Mouse (Mus musculus): Measurements from ENCODE around the gene Gpc5. TPM values are rescaled to one million over a fixed set of nuclear protein-coding genes. Genes with fewer than 3 reads are reported as not detected.
"Not testable (repeated sequence)": the region's sequence is repeated elsewhere in the genome, so short reads cannot be mapped to it uniquely, and the experiment has no call there.

Gene Gpc5
- polyA plus RNA-seq, 1 experiment: not detected

DNA sequence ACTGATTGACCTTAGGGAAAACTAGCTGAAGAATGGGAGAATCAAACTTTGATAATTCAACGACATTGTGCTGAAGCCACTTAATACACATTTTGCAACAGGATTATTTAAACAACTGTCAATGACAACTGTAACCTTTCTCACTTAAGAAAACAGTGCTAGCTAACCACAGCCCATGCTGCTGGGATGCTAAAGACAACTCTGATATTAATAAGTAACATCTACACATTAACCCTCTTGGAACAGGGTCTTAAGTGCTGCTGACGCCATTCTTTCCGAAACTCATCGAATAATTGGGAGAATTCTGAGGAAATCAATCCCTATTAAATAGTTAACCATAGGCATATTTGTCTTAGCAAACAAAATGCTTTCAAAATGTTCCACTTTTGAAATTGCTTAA, 39.6 kb upstream of the Gpc5 start:
- no peak for TF ChIP-seq POLR2A (IDR thresholded peaks at IDR 0.05; ENCODE audit: low read depth, low read length)
- TF ChIP-seq CTCF (IDR thresholded peaks at IDR 0.05; ENCODE audit: borderline replicate concordance, insufficient read depth, low read length): no peak
- Histone ChIP-seq H3K27ac (ENCODE audit: insufficient read depth, low read length) (no peak overlapping the region), H3K4me1 (ENCODE audit: control insufficient read depth, insufficient read depth, low read length) (no peaks in the 10 kb centered on the region), H3K4me3 (ENCODE audit: insufficient read depth, low read length) (no peak overlapping the region)

- Histone ChIP-seq H3K27ac (ENCODE audit: insufficient read depth, low read length) (no peak overlapping the region), H3K4me3 (ENCODE audit: insufficient read depth, low read length) (no peak overlapping the region), H3K4me1 (ENCODE audit: control insufficient read depth, insufficient read depth, low read length) (no peaks in the 10 kb centered on the region)
- TF ChIP-seq CTCF (IDR thresholded peaks at IDR 0.05; ENCODE audit: borderline replicate concordance, insufficient read depth, low read length) (no peak), POLR2A (IDR thresholded peaks at IDR 0.05; ENCODE audit: low read depth, low read length) (no peak)
Measured at GRCm38 (mm10) chr14:115054252-115054651, 37.8 kb upstream of the Gpc5 start.

DNA sequence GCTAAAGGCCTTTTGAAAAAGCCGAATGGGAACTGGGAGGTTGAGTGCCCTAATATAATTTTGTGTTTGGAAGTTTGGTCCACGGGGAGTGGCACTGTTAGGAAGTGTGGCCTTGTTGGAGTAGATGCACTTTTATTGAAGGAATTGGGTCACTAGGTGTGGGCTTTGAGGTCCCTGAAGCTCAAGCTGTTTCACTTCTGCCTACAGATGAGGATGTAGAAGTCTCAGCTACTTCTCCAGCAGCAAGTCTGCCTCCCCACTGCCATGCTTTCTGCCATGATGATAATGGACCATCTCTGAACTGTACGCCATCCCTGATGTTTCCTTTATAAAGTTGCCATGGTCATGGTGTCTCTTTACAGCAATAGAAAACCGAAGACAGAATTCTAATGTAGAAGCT, 34.5 kb upstream of the Gpc5 start:
- Histone ChIP-seq H3K4me1 (ENCODE audit: control insufficient read depth, insufficient read depth, low read length) (no peaks in the 10 kb centered on the region), H3K27ac (ENCODE audit: insufficient read depth, low read length) (no peak overlapping the region), H3K4me3 (ENCODE audit: insufficient read depth, low read length) (no peak overlapping the region)
- no peak for TF ChIP-seq CTCF (IDR thresholded peaks at IDR 0.05; ENCODE audit: borderline replicate concordance, insufficient read depth, low read length)
- TF ChIP-seq POLR2A (IDR thresholded peaks at IDR 0.05; ENCODE audit: low read depth, low read length): no peak

- H3K4me3 ChIP-seq (ENCODE audit: insufficient read depth, low read length); H3K4me1 ChIP-seq (ENCODE audit: control insufficient read depth, insufficient read depth, low read length): not testable (repeated sequence)
Measured at GRCm38 (mm10) chr14:115066164-115066563, 25.9 kb upstream of the Gpc5 start.

GRCm38 (mm10) chr14:115070534-115070933, 21.5 kb upstream of the Gpc5 start:
- no peaks in the 10 kb centered on the region for H3K4me1 ChIP-seq (ENCODE audit: control insufficient read depth, insufficient read depth, low read length)
- TF ChIP-seq POLR2A (IDR thresholded peaks at IDR 0.05; ENCODE audit: low read depth, low read length) (no peak), CTCF (IDR thresholded peaks at IDR 0.05; ENCODE audit: borderline replicate concordance, insufficient read depth, low read length) (peak; percentile 66)
- H3K27ac ChIP-seq (ENCODE audit: insufficient read depth, low read length): no peak overlapping the region
- no peak overlapping the region for H3K4me3 ChIP-seq (ENCODE audit: insufficient read depth, low read length)

More at GRCm38 (mm10) chr14:115066164-115066563, 25.9 kb upstream of the Gpc5 start:
- H3K27ac ChIP-seq (ENCODE audit: insufficient read depth, low read length): not testable (repeated sequence)

DNA sequence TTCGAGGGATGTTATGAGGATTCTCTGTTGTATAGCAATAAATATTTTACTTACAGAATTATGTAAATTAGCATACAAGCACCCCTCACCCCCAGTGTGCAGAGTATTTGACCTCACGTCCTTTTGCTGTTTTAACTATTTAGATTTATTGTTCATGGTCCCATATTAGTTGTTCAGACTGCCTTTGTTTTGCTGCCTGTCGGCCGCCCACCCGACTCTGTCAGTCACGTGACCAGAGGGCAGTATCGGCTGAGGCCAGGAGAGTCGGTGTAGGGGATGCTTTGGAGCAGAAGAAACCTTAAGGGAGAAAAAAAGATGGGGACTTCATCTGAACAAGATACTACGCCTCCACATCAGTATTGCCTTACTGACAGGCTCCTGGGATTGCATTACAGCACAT, 14.7 kb upstream of the Gpc5 start:
- H3K4me1 ChIP-seq (ENCODE audit: control insufficient read depth, insufficient read depth, low read length): peaks cover 5% of the 10 kb centered on the region
- no peak overlapping the region for H3K27ac ChIP-seq (ENCODE audit: insufficient read depth, low read length)
- H3K4me3 ChIP-seq (ENCODE audit: insufficient read depth, low read length): no peak overlapping the region
- TF ChIP-seq CTCF (IDR thresholded peaks at IDR 0.05; ENCODE audit: borderline replicate concordance, insufficient read depth, low read length): no peak
- no peak for TF ChIP-seq POLR2A (IDR thresholded peaks at IDR 0.05; ENCODE audit: low read depth, low read length)

- H3K27ac ChIP-seq (ENCODE audit: insufficient read depth, low read length): no peak overlapping the region
- no peak for TF ChIP-seq POLR2A (IDR thresholded peaks at IDR 0.05; ENCODE audit: low read depth, low read length)
- TF ChIP-seq CTCF (IDR thresholded peaks at IDR 0.05; ENCODE audit: borderline replicate concordance, insufficient read depth, low read length): no peak
- H3K4me3 ChIP-seq (ENCODE audit: insufficient read depth, low read length): no peak overlapping the region
- peaks cover 5% of the 10 kb centered on the region for H3K4me1 ChIP-seq (ENCODE audit: control insufficient read depth, insufficient read depth, low read length)
Measured at GRCm38 (mm10) chr14:115078064-115078463, 14.0 kb upstream of the Gpc5 start.

GRCm38 (mm10) chr14:115081728-115082502, 10.1 kb upstream of the Gpc5 start:
- TF ChIP-seq POLR2A (IDR thresholded peaks at IDR 0.05; ENCODE audit: low read depth, low read length) (no peak), CTCF (IDR thresholded peaks at IDR 0.05; ENCODE audit: borderline replicate concordance, insufficient read depth, low read length) (no peak)
- Histone ChIP-seq H3K4me3 (ENCODE audit: insufficient read depth, low read length) (no peak overlapping the region), H3K4me1 (ENCODE audit: control insufficient read depth, insufficient read depth, low read length) (peaks cover 5% of the 10 kb centered on the region), H3K27ac (ENCODE audit: insufficient read depth, low read length) (no peak overlapping the region)

- H3K4me3 ChIP-seq (ENCODE audit: insufficient read depth, low read length): no peak overlapping the region
- TF ChIP-seq POLR2A (IDR thresholded peaks at IDR 0.05; ENCODE audit: low read depth, low read length) (no peak), CTCF (IDR thresholded peaks at IDR 0.05; ENCODE audit: borderline replicate concordance, insufficient read depth, low read length) (no peak)
- no peaks in the 10 kb centered on the region for H3K4me1 ChIP-seq (ENCODE audit: control insufficient read depth, insufficient read depth, low read length)
- no peak overlapping the region for H3K27ac ChIP-seq (ENCODE audit: insufficient read depth, low read length)
Measured at GRCm38 (mm10) chr14:115090516-115090915, 1.5 kb upstream of the Gpc5 start.

DNA sequence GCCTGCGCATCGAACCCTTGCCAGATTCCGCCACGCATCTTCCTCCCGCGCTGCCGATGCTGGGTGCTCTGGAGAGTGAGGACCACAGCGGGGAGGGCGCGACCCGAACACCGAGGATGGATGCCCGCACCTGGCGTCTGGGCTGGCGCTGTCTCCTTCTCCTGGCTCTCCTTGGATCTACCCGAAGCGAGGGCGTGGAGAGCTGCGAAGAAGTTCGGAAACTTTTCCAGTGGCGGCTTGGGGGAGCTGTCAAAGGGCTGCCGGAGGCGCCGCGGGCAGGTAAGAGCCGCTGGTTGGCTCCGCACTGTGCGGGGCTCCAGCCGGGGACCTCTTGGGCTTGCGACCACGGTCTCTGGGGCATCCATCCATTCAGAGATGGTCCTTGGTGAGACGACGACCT, 495 bp downstream of the Gpc5 start:
- peak overlapping the region; percentile 49 for H3K4me3 ChIP-seq (ENCODE audit: insufficient read depth, low read length)
- H3K4me1 ChIP-seq (ENCODE audit: control insufficient read depth, insufficient read depth, low read length): no peaks in the 10 kb centered on the region
- TF ChIP-seq CTCF (IDR thresholded peaks at IDR 0.05; ENCODE audit: borderline replicate concordance, insufficient read depth, low read length): no peak
- no peak for TF ChIP-seq POLR2A (IDR thresholded peaks at IDR 0.05; ENCODE audit: low read depth, low read length)
- H3K27ac ChIP-seq (ENCODE audit: insufficient read depth, low read length): no peak overlapping the region

Measured in embryonic fibroblast, embryonic 13.5 days (primary cell).